Mouse (Mus musculus) embryonic stem cell, embryonic (primary cell): ENCODE measurements around the gene Gm21560.
"Not testable (repeated sequence)": the region's sequence is repeated elsewhere in the genome, so short reads cannot be mapped to it uniquely, and the experiment has no call there.

ENCODE experiments used
- CTCF ChIA-PET, 4 experiments: fragments of 300-600 bp in 2 of 4; fragments of 350-600 bp in 2 of 4; sonication (Branson Sonifier 250); formaldehyde crosslinking; loops; one replicate each; lab custom pipeline; 2022; ENCODE audit warnings: inconsistent platforms in 2 of 4; lab: Charles Lee
- POLR2A ChIA-PET, 4 experiments: fragments of 300-600 bp in 2 of 4; fragments of 350-600 bp in 2 of 4; sonication (Branson Sonifier 250); formaldehyde crosslinking; loops; one replicate each; lab custom pipeline; 2022; ENCODE audit warnings: antibody characterized with exemption in 4 of 4, inconsistent platforms in 1 of 4; lab: Charles Lee

Gene Gm21560

DNA sequence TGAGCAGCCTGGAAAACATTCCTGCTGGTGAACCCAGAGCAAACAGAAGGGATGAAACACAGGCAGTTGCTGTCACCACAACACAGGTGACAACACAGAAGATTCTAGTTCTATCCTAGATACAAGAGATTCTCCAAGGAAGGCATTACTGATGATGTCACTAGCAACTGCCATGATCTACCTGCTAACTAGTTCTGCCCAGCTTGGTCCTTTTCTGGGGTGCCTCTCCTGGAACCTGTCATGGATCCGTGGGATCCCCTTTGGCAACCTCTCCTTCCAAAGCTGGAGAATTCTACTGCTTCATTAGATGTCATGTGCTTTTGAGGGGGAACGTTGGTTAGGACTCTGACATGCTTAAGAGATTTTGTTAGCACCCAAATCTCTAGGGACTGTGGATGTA is at the start of gene Gm21560:
Gene Gm21560 (minus strand): TSS at position 101 of the 400 bp plus-strand sequence.
- POLR2A ChIA-PET, CTCF ChIA-PET: not testable (repeated sequence)

DNA sequence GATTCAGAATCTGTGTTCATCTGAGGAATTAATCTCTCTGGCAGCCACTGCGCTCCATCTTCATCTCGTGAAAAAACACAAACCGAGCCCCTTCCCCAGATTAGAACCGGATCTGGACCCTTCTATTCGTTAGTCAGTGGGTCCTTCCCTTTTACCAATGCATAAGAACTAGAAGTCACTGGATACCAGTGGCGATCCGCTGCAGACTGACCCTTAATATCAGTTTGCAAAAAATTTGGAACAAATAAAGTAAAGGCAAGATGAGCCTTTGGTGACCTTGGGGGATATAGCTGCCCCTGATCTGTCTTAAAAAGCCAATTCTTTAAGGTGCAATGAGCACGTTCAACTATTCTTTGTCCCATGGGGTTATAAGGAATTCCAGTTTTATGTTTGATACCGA is 55.6 kb downstream of the Gm21560 start:
- CTCF ChIA-PET, POLR2A ChIA-PET: not testable (repeated sequence)

DNA sequence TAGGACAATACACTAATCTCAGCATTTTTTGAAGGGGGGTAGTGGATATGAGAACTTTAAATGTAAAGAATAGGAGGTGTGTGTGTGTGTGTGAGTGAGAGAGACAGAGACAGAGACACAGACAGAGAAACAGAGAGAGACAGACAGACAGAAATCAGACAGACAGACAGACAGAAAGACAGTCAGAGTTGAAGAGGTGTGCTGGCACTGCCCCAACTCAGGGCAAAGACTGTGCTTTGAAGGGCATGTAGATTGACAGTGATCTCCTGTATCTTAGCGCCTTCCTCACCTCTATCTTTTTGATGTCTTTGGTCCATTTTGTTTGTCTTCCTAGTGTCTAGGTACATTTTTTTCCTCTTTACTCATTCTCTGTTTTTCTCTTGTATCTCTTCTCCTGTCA is 58.0 kb downstream of the Gm21560 start:
- CTCF ChIA-PET, POLR2A ChIA-PET: not testable (repeated sequence)
